Mouse (Mus musculus) C2C12 (cell line): ENCODE measurements around the gene Cnpy2.

Experiments
- CEBPB ChIP-seq: IDR thresholded peaks from one replicate; pipeline ENCODE4 v1.6.1; 2011; ENCODE audit warnings: low read depth, mild to moderate bottlenecking, control low read depth, moderate library complexity
- CTCF ChIP-seq: IDR thresholded peaks from one replicate; pipeline ENCODE4 v1.5.1; 2011; ENCODE audit not compliant: control insufficient read depth, insufficient read depth, insufficient read length
- MAX ChIP-seq: IDR thresholded peaks from one replicate; pipeline ENCODE4 v1.6.1; 2011; ENCODE audit warnings: mild to moderate bottlenecking, control low read depth
- MYOD1 ChIP-seq: IDR thresholded peaks from one replicate; pipeline ENCODE4 v1.6.1; 2011; ENCODE audit warnings: low read depth; ENCODE audit not compliant: control insufficient read depth, insufficient read length
- MYOG ChIP-seq: IDR thresholded peaks from one replicate; pipeline ENCODE4 v1.6.1; 2011; ENCODE audit not compliant: control insufficient read depth, insufficient read length; ENCODE audit errors: extremely low read depth
- USF1 ChIP-seq: IDR thresholded peaks from one replicate; pipeline ENCODE4 v1.6.1; 2011; ENCODE audit warnings: low read depth, mild to moderate bottlenecking, control low read depth, moderate library complexity

DNA sequence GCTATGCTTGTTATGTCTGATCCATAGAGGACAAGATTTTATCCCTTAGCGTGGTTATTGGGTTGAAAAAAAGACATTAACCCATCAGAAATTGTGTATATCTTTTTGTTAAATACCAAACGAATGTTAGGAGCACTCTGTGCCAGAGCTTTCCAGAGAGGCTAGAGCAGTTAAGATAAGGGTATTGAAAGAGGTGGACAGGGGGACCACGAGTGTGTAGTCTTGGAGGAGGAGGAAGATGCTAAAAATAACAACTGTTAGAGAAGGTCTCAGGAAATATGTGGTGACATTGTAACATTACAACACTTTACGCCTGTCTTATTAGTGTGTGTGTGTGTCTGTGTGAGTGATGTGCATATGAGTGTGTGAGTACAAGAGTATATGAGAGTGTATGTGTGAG is 11.4 kb upstream of the Cnpy2 start:
- no peak for TF ChIP-seq MYOG
- no peak for TF ChIP-seq CTCF
- no peak for TF ChIP-seq MYOD1
- TF ChIP-seq MAX = no peak
- no peak for TF ChIP-seq CEBPB
- no peak for TF ChIP-seq USF1
